Mouse (Mus musculus): ENCODE measurements around the gene Ascc1.

- TF ChIP-seq CTCF (IDR thresholded peaks at IDR 0.05; ENCODE audit: borderline replicate concordance, insufficient read depth, low read depth, low read length) (no peak), POLR2A (IDR thresholded peaks at IDR 0.05; ENCODE audit: borderline replicate concordance, insufficient read depth, low read length) (no peak)
These were observed 72.6 kb downstream of the Ascc1 start for GRCm38 (mm10) chr10:60075159-60075558.
